In the genomic region with DNA sequence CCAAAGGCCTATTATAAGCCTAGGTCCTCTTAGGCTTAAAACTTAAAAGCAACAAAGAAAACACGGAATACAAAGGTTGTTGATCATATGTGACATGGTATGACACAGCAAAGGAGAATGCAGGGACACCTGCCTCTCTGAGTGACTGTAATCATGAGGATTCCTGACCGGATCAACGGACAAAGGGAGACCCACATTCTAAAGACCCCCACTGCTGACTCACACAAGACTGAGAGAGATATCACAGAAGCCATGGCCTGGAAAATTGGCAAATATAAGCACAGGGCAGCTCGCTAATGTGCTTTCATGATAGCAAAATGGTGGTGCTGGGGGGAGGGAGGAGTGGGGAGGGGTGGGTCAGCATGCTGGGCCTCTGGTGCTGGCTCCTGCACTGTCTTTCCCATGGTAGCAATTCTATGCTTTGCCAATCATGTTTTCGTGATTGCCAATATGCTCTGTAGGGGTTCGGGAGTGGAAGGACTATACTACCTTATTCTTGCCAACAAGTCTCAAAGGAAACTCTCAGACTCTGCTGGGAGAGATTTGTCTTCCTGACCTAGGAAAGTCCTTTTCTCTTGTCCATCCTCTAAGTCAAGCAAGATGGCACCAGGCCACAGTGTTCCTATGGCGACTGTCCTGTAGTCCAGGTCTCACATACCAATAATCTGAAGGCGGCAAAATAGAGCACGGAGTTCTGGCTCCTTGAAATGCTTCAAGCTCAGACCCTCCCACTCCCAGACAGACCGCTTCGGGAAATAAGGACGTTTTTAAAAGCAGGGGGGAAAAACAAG, we compare ENCODE assay signal across 21 mouse cellular contexts.
DNase-seq lines count a peak whose midpoint lies in the region; ATAC-seq and TF ChIP-seq lines count a peak whose summit lies in the region.
"Had no signal": no experiment of that assay in that cellular context is flagged by ENCODE, and none has a peak within 500 bp of the region (broad histone marks: within the 10 kb centered on the region; RNA-seq: fewer than 3 reads in every experiment).

No protein-coding gene starts in this region.

- H3K4me3 ChIP-seq in forebrain, embryonic 13.5 days, result no peak overlapping the region
- H3K4me3 ChIP-seq in forebrain, postnatal 0 days (ENCODE audit: low read depth, low read length), result no peak overlapping the region
- no peak overlapping the region for H3K4me3 ChIP-seq in forebrain, embryonic 15.5 days
- H3K4me3 ChIP-seq in midbrain, embryonic 14.5 days (replicated peaks; ENCODE audit: low read depth, low read length), result no peak overlapping the region
- H3K4me3 ChIP-seq in heart, embryonic 10.5 days, result no peak overlapping the region
- H3K4me3 ChIP-seq: embryonic facial prominence, embryonic 13.5 days; limb, embryonic 13.5 days; liver, embryonic 13.5 days had no signal

- ATAC-seq in forebrain, embryonic 13.5 days, result peak; percentile 45
- ATAC-seq in forebrain, postnatal 0 days, result no peak
- peak; percentile 29; the same call in 1 of the 2 replicates for ATAC-seq in forebrain, embryonic 15.5 days (replicated peaks)
- ATAC-seq in midbrain, embryonic 14.5 days (ENCODE audit: low FRiP score, low TSS enrichment), result no peak; the same call in 1 of the 2 replicates
- ATAC-seq in CD4-positive, CD25-positive, alpha-beta regulatory T cell, adult 4 months, result no peak
- ATAC-seq in erythroid progenitor cell, adult 5-6 weeks (replicated peaks; ENCODE audit: low FRiP score, poor library complexity, severe bottlenecking), result no peak

- no peaks in the 10 kb centered on the region for H3K36me3 ChIP-seq in forebrain, embryonic 13.5 days (ENCODE audit: poor library complexity, severe bottlenecking)
- no peaks in the 10 kb centered on the region for H3K36me3 ChIP-seq in forebrain, postnatal 0 days (ENCODE audit: insufficient read depth)
- H3K36me3 ChIP-seq in forebrain, embryonic 15.5 days, result no peaks in the 10 kb centered on the region
- no peaks in the 10 kb centered on the region for H3K36me3 ChIP-seq in midbrain, embryonic 14.5 days (ENCODE audit: control insufficient read depth, insufficient read depth, low read length)
- no peaks in the 10 kb centered on the region for H3K36me3 ChIP-seq in heart, embryonic 10.5 days
- H3K36me3 ChIP-seq: embryonic facial prominence, embryonic 13.5 days; limb, embryonic 13.5 days; liver, embryonic 13.5 days had no signal

- no peak for DNase-seq in forebrain, postnatal 0 days
- DNase-seq in Muller cell, postnatal 12 days (ENCODE audit: inconsistent ontology term), result peak; percentile 22
- peak; percentile 24 for DNase-seq in midbrain, embryonic 14.5 days
- DNase-seq in heart, embryonic 10.5 days (ENCODE audit: low spot score), result no peak
- DNase-seq: B cell, adult 2 months; cerebellum, adult 9-11 months; gastrocnemius, postnatal 36 days; kidney, postnatal 4 days; layer of hippocampus, adult 9-11 months; liver, embryonic 13.5 days; lung, embryonic 14.5 days; lung, postnatal 36 days; right cerebral cortex, adult 18-20 months; thymus, postnatal 14 days had no signal

- TF ChIP-seq CTCF in forebrain, postnatal 0 days (IDR thresholded peaks at IDR 0.05; ENCODE audit: low read depth), result no peak

- no peaks in the 10 kb centered on the region for H3K9me3 ChIP-seq in forebrain, embryonic 13.5 days (replicated peaks)
- H3K9me3 ChIP-seq in forebrain, postnatal 0 days (ENCODE audit: low read length), result no peaks in the 10 kb centered on the region
- no peaks in the 10 kb centered on the region for H3K9me3 ChIP-seq in forebrain, embryonic 15.5 days
- no peaks in the 10 kb centered on the region for H3K9me3 ChIP-seq in midbrain, embryonic 14.5 days (ENCODE audit: control insufficient read depth, low read length)
- no peaks in the 10 kb centered on the region for H3K9me3 ChIP-seq in heart, embryonic 10.5 days
- H3K9me3 ChIP-seq: embryonic facial prominence, embryonic 13.5 days; limb, embryonic 13.5 days; liver, embryonic 13.5 days had no signal

- no peak overlapping the region for H3K4me2 ChIP-seq in forebrain, embryonic 13.5 days
- no peak overlapping the region for H3K4me2 ChIP-seq in forebrain, postnatal 0 days (ENCODE audit: low read depth)
- H3K4me2 ChIP-seq in forebrain, embryonic 15.5 days (replicated peaks), result no peak overlapping the region
- H3K4me2 ChIP-seq in midbrain, embryonic 14.5 days (ENCODE audit: low read length), result no peak overlapping the region
- H3K4me2 ChIP-seq: embryonic facial prominence, embryonic 13.5 days; heart, embryonic 11.5 days; limb, embryonic 13.5 days; liver, embryonic 13.5 days; lung, embryonic 14.5 days had no signal

- 73% methylated on average over 12 of the region's 12 CpGs for WGBS in forebrain, embryonic 13.5 days
- 69% methylated on average over 12 of the region's 12 CpGs for WGBS in forebrain, postnatal 0 days
- WGBS in forebrain, embryonic 15.5 days, result 71% methylated on average over 12 of the region's 12 CpGs
- WGBS in midbrain, embryonic 14.5 days, result 49% methylated on average over 12 of the region's 12 CpGs
- WGBS in heart, embryonic 10.5 days, result 81% methylated on average over 12 of the region's 12 CpGs

- no peak overlapping the region for H3K9ac ChIP-seq in forebrain, embryonic 13.5 days
- no peak overlapping the region for H3K9ac ChIP-seq in forebrain, postnatal 0 days
- no peak overlapping the region for H3K9ac ChIP-seq in forebrain, embryonic 15.5 days (replicated peaks)
- H3K9ac ChIP-seq in midbrain, embryonic 14.5 days (replicated peaks; ENCODE audit: low read length), result no peak overlapping the region
- H3K9ac ChIP-seq: embryonic facial prominence, embryonic 13.5 days; limb, embryonic 13.5 days; liver, embryonic 13.5 days; lung, embryonic 14.5 days had no signal

- H3K4me1 ChIP-seq in forebrain, embryonic 13.5 days, result no peaks in the 10 kb centered on the region; the same call in 1 of the 2 replicates
- H3K4me1 ChIP-seq in forebrain, postnatal 0 days (ENCODE audit: insufficient read depth), result no peaks in the 10 kb centered on the region
- no peaks in the 10 kb centered on the region for H3K4me1 ChIP-seq in forebrain, embryonic 15.5 days
- no peaks in the 10 kb centered on the region for H3K4me1 ChIP-seq in midbrain, embryonic 14.5 days (ENCODE audit: control insufficient read depth, insufficient read depth, low read length)
- no peaks in the 10 kb centered on the region for H3K4me1 ChIP-seq in heart, embryonic 10.5 days
- H3K4me1 ChIP-seq: limb, embryonic 13.5 days; liver, embryonic 13.5 days had no signal

- H3K27me3 ChIP-seq in forebrain, embryonic 13.5 days, result no peaks in the 10 kb centered on the region
- no peaks in the 10 kb centered on the region for H3K27me3 ChIP-seq in forebrain, postnatal 0 days (ENCODE audit: insufficient read depth, low read length)
- no peaks in the 10 kb centered on the region for H3K27me3 ChIP-seq in forebrain, embryonic 15.5 days
- H3K27me3 ChIP-seq in midbrain, embryonic 14.5 days (ENCODE audit: control insufficient read depth, insufficient read depth, low read length), result no peaks in the 10 kb centered on the region
- H3K27me3 ChIP-seq in heart, embryonic 10.5 days (ENCODE audit: insufficient read depth, poor library complexity, severe bottlenecking), result no peaks in the 10 kb centered on the region
- H3K27me3 ChIP-seq: embryonic facial prominence, embryonic 13.5 days; limb, embryonic 13.5 days; liver, embryonic 13.5 days had no signal

- no peak overlapping the region for H3K27ac ChIP-seq in forebrain, embryonic 13.5 days
- no peak overlapping the region for H3K27ac ChIP-seq in forebrain, postnatal 0 days (ENCODE audit: low read depth, low read length)
- no peak overlapping the region for H3K27ac ChIP-seq in forebrain, embryonic 15.5 days (replicated peaks)
- H3K27ac ChIP-seq in midbrain, embryonic 14.5 days (replicated peaks; ENCODE audit: low read depth, low read length), result no peak overlapping the region
- H3K27ac ChIP-seq in heart, embryonic 10.5 days, result no peak overlapping the region
- H3K27ac ChIP-seq: embryonic facial prominence, embryonic 13.5 days; limb, embryonic 13.5 days; liver, embryonic 13.5 days had no signal

Comparison
In these comparisons a context has a peak if more than half of its experiments do, and no peak if none do; other contexts are left out.
1. ATAC-seq: peak in forebrain, embryonic 13.5 days (single experiment) and forebrain, embryonic 15.5 days (single experiment); none in forebrain, postnatal 0 days (single experiment), midbrain, embryonic 14.5 days (single experiment), CD4-positive, CD25-positive, alpha-beta regulatory T cell, adult 4 months (single experiment) and erythroid progenitor cell, adult 5-6 weeks (single experiment).
2. DNase-seq: peak in Muller cell, postnatal 12 days (single experiment) and midbrain, embryonic 14.5 days (single experiment); none in forebrain, postnatal 0 days (single experiment) and heart, embryonic 10.5 days (single experiment).